Mouse (Mus musculus) ovary, postnatal 36 days (tissue): ENCODE results near the gene Rims1.

Experiments used
- DNase-seq: peaks from one replicate; pipeline ENCODE4 v3.0.0; 2022; ENCODE audit warnings: low spot score, mixed read lengths

The Rims1 gene

DNA sequence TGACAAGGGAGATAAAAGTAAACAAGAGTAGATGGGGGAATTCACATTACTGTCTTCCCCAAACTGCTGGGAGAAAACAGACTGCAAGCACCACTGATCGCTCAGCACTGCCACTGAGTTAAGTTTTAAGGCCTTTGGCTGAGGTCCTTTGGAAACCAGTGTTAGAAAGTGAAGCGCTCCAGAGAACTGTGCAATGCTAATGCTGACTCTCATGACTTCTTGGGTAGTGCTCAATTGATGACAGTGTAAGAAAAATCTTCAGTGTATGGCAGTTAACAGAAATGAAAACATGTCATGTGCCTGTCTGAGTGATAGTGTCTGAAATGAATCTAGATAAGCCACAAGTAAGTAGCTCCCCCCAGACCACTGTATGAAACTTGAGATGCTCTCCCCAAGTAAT lies 111.3 kb downstream of the Rims1 start:
- DNase-seq: no peak

DNA sequence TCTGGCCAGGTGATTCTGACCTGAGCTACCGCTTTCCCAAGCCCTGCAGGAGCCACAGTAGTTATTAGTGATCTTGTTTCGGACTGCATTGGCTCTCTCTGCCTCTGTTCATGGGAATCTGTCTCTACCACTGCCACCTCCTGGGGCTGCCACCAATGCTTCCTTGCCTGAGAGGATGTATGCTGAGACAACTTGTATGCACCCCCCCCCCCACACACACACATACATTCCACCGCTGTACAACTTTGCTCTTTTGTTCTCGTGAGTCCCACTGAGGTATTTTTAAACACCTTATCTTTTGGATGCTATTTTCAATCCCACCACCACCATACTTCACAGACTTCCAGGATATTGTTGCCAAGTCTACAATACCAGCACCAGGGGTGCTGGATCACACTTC lies 122.3 kb downstream of the Rims1 start:
- no peak for DNase-seq

DNA sequence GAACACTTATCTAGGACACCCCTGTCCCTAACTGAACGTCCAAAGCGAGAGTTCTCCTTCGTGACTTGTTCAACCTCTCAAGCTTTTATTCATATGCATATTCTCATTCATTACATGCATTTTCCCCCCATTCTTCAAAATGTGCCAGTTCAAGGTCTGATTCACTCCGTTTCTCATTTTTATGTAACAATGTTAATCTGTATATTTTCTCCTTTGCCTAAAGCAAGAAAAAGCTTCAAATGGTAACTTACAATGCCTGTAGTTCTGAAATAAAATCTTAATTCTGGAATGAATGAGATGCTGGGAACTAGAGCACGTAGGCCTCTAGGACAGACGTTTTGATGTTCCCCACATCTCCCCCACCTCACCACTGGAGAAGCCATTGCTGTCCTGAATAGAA lies 141.6 kb downstream of the Rims1 start:
- DNase-seq: no peak

DNA sequence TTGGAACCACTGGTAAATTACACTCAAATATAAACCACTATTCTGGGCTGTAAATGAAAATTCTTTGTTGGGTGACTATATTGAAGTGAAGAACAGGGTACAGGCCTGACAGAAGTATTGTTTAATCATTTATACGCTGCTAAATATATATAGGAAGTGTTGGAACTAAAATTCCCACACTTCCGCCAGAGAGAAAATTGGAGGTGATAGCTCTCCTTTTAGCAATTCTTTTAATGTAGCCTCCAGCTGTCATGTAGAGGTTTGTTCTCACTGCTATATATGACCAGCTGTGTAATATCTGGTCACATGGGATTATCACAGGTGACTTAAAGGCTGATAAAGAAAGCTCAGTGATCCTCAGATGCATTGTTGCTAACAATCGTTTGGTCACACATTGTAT lies 144.0 kb downstream of the Rims1 start:
- no peak for DNase-seq

DNA sequence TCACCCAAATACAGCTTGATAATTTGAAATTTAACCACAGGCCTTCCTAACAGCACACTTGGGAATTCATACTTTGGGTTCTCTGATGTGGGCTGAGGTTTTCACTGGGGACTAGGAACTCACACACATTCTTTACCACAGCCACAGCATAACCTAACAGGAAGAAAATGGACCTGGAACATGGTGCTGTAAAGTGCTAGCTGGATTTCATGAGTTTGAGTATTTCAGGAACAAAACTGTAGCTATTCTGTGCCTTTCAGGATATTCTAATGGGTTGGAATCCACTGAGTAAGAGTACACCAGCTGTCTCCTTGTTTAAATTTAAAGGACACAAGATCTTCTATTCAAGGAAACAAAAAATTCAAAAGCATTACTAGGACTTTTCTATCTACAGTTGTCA lies 149.8 kb downstream of the Rims1 start:
- DNase-seq: no peak

DNA sequence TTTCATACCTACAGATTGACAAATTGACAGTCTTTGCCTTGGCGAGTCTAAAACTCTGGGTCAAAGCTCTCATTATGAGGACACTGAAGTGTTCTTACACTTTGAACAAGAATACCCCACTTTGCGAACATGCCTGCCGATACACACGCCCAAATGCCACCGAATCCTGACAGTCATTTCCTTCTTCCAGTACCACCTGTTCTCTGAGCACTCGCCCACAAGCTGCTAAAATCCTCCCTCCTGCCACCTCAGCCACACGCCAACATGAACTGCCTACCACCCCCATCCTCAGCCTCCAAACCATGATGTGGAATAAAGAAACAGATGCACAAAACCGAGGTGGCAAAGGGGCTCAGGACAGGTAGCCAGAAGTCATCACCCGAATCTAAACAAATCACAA lies 150.9 kb downstream of the Rims1 start:
- no peak for DNase-seq

DNA sequence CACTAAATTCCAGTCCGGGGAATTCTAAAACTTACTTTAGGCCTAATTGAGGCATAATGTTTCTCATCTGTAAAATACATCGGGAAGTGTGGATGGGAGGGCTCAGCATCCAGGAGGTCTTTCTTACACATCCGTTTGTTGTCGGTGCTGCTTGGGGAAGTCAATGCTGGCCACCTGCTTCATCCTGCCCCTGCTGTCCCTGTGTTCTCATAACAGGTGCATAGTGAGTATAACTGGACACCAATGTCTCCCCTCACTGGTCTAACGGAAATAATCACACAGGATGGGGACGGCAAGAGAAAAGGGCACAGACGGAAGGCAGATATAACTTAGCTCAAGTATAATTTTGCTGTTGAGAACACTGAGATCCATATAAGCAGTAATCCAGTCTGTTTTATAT lies 155.2 kb downstream of the Rims1 start:
- no peak for DNase-seq

DNA sequence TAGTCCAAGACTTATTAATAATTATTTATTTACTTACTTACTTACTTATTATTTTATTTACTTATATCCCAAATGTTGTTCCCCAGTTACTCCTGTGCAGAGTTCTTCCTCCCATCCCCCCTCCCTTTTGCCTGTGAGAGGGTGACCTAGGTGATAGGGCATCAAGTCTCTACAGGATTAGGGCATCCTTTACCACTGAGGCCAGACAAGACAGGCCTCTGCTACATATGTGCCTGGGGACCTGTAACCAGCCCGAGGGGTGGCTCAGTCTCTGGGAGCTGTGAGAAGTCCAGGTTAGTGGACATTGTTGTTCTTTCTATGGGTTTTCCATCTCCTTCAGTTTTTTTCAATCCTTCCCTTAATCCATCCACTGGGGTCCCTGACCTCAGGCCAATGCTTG lies 156.4 kb downstream of the Rims1 start:
- DNase-seq: no peak

DNA sequence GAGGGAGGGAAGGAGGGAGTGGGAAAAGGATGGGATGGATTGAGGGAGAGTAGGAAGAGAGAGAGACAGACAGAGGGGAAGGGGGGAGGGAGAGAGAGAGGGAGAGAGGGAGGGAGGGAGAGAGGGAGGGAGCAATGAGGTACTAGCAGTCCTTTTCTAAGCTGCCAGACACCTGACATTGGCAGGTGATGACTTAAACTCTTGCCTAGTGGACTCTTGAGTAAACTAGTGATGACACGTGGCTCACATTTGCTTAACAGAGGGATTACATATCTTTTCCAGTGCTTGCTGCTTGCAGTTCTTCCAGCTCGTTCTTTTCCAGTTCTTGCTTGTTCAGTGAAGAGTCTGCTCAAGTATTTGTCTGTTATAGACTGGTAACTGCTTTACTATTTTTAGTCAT lies 160.5 kb downstream of the Rims1 start:
- DNase-seq: no peak

DNA sequence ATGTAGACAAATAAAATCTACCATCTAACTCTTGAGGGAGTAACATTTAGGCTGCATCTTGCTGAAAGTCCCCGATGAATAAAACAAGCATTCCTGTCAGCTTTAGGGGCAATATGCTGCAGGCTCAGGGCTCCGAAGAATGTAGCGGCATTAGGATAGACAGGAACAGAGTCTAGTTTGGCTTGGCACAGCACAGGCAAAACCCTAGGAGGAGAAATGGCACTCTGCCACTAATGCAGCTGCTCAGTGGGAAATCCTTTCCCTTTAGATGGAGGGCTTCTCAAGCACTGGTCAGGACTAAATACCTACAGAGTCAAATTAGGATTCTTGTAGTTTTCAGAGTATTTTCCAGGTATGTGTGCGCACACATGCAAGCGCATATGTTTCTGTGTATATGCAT lies 165.2 kb downstream of the Rims1 start:
- no peak for DNase-seq

DNA sequence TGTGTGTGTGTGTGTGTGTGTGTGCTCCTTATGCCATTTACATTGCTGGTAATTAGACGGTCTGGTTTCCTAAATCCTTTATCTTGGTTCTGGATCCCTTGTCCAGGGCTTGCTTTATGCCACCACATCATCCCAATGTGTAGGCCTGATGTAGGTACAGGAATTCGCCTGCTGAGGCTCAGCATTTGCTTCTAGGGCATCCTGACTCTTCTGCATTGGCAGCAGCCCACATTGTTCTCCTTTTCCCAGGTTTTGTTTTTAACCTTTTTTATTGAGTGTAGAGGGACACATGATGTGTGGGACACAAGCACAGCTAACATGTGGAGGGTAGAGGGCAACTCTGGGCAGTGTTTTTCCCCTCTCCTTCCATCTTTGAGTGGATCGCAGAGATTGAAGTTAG lies 166.1 kb downstream of the Rims1 start:
- no peak for DNase-seq

DNA sequence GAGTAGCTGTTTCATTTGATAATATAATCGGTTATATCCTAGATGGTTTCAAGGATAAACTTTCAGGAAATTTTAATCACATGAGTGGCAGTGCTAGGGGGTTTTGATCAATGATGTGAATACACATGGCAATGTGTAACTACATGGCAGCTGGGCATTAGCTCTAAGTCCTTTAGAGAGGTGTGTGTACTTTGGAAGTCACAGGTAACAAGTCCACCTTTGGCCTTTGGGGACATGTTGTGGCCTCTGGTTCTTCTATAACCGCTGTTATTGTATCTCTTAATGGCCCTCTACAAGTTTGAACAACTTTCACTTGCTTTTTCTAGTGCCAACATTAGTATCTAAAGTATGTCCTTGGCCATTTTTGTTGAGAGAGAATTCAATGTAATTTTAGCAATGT lies 171.9 kb downstream of the Rims1 start:
- DNase-seq: no peak

DNA sequence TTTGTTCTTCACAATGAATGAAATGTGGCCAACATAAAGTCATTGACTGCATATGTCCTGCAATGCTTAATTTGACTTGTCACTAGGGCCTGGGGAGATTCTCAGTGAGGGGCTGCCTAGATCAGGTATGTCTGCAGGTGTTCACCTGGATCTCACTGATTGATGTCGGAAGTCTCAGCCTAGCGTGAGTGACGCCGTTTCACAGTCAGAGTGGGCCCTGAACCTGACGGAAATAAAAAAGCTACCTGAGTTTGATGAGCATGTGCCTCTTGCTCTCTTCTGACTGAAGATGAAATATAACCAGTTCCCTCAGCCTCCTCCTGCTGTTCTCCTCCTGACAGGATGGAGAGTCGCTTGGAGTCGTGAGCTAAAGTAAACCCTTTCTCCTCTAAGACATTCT lies 173.2 kb downstream of the Rims1 start:
- DNase-seq: no peak

DNA sequence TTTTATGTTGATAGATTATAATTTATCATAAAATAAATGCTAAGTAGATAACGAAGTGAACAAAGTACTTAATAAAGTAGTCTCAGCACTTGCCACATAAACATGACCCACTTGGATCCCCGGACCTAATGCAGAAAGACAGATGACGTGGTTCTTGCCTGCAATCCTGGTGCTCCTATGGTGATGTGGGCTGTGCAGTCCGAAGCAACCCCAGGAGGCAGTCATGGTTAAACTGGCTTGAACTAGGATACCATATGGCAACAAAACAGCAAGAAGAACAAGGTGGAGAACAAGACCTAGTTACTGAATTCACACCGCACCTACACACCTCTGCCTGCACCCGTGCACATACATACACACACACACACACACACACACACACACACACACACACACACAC lies 173.8 kb downstream of the Rims1 start:
- DNase-seq: no peak

DNA sequence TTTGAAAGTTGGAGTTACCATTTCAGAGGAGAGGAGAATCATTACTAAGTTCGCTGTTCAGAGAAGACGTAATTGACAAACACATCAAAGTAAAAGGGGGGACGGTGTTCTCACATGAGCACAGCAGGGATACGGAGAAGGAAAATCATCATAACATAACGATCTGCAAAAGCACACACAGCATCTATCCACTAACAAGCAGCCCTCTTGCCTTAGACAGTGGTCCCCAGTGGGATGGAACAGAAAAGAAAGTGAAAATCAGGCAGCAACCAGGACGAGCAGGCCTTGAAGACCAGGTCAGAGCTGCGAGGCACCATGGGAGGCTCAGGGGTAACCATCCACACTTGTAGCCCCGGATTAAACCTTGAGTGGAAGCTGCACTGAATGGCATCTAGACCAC lies 176.8 kb downstream of the Rims1 start:
- no peak for DNase-seq

DNA sequence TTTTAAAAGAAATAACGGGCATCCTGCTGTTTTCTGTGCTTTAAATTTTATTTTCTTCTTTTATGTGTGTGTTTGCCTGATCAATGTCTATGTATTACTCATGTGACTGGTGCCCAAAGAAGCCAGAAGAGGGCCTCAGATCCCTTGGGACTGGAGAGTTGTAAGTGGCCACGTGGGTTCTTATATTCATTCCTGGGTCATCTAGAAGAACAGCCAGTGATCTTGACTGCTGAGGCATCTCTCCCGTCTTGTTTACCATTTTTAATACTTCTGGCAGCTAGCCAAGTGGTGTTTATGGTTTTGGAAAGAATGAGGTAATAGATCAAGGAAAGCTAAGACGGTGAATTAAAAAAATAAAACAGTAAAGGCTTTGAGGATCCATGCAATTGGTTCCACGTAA lies 178.8 kb downstream of the Rims1 start:
- peak; percentile 9 for DNase-seq

DNA sequence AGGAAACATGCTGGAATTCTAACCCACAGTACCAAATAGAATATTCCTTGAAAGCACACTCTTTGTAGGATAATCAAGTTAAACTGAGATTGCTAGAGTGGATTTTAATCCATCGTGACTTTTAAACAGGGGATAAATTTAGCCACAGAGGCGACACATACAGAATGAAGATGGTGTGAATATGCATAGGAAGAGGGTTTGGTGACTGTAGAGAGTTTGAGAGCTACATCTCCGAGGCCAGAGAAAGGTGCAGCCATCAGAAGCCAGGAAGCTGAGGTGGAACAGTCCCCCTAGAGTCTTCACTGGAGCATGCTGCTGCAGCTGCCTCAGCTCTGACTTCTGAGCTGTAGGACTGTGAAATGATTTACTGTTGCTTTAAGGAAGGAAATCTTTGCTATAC lies 179.5 kb downstream of the Rims1 start:
- no peak for DNase-seq

DNA sequence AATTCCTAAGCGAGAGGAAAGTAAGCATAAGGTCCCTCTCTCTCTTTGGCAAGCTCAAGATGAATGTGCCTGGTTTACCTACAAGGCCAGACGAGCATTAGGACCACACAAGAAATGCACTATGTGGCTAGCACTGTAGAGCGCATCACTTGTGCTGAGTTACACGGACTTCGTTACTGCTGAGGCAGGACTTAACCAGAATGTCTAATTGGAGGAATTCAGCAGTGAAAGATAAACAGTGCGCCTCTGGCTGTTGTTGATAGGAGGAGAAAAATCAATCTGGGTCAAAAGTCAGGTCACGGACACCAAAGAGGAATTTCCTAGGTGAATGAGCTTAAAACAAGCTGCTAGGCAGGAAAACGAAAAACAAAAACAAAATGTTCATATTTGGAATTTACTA lies 185.0 kb downstream of the Rims1 start:
- DNase-seq: no peak

DNA sequence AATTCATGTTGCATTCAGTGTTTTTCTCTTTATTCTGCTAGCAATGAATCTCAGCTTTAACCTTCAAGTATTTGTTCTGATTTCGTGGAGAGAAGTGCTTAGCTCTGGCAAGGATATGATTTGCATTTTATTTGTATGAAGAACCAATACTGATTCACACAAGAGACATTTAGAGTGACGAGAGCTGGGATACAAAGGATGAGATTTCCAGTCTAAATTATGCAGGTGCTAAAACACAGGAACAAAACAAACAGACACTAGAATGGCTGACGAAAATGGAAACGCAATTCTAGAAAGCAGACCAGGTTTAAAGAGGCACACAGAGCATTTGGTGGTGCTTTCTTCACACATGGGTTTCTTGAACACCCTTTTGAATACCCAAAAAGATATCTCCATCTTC lies 190.2 kb downstream of the Rims1 start:
- DNase-seq: no peak

DNA sequence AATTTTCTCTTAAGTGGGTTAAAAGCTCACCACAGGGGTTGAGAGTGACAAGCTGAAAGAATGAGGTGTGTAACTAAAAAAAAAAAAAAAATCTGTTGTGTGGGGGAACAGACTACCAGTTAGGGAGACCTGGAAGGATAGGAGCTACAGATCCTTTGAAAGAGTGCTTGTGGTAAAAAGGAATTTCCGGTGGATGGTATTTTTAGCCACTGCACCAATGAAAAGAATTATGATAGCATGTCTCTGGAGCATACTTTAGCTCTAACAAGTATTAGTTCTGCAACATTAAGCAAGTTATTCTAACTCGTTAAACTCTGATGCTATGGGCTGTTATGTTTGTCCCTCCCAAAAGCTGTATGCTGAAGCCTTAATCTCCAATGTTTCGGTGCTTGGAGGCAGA lies 192.2 kb downstream of the Rims1 start:
- DNase-seq: no peak

DNA sequence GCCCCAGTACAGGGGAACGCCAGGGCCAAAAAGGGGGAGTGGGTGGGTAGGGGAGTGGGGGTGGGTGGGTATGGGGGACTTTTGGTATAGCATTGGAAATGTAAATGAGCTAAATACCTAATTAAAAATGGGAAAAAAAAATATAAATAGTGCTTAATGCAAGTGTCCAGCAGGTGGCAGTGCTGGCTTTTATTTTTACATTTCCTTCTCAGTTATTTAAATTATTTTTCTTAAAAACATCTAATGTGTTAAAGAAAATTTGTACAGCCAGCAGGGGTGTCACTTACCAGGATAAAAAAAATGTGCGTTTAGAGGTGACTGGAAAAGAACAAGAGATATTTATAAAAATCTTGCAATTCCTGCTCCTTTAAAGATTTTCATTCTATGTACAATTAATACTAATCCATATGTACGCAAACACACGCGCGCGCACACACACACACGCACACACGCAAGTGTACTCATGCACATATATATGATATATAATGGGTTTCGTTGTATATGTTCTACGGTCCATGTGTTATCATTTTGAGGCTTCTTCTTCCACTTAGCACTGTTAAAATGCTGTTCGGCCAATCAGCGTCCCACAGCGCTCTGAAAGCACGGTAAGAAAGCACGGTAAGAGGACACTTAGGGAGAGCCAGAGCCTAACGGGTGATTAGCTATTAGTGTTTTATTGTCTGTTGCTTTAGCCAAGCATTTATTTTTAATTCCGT lies 201.3 kb downstream of the Rims1 start:
- no peak for DNase-seq

DNA sequence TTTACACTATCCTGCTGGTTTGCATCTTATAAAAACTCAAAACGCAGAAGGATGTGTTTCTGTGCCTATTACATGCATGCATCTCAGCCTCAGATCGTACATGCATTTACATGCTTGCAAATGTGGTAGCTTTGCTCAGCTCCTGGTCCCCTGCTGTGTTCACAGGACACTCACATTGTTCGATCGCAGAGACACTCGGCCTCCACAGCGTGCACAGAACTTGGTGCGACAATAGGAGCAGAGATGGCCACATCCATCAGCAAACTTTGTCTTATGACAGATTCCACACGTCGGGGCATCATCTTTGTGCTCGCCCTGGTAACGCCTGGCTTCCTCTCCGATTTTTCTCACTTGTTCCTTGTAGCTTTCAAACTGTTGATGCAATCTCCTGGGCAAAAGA lies 209.6 kb downstream of the Rims1 start:
- DNase-seq: no peak

DNA sequence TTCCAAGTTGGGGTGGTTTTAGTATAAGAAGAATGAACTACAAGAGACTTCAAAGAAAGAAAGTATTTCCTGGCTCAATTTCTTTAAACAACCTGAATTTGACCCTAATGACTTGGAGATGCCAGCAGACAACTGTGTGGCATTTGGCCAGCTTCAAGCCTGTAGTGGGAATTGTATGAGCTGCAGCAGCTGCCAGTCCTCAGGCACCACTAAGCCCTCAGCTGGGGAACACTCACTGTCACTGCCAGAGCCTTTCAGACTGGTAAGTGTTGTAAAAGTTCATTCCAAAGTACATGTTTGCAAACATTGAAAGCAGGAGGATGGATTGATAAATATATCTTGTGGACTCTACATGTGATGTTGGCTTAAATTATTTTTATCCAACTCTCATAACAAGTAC lies 211.0 kb downstream of the Rims1 start:
- DNase-seq: no peak

DNA sequence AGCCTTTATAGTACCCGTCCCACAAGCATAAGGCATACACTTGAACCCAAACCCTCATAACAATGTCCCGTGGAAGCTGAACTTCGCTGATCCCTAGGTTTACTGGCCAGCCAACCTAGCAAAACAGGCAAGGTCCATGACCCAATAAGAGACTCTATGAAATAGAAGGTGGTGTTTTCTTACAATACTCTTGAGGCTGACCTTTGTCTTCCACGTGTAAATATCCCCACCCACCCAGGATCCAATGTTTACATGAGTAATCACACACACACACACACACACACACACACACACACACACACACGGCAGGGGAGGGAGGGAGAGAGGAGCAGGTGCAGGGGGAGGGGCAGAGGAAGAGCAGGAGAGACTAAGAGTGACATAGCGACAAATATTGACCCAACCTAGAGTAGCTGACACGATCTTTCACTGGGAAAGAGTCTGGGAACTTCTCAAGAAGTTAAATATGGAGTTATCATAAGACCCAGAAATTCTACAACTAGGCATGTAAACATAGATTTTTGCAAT lies 217.9 kb downstream of the Rims1 start:
- DNase-seq: no peak

DNA sequence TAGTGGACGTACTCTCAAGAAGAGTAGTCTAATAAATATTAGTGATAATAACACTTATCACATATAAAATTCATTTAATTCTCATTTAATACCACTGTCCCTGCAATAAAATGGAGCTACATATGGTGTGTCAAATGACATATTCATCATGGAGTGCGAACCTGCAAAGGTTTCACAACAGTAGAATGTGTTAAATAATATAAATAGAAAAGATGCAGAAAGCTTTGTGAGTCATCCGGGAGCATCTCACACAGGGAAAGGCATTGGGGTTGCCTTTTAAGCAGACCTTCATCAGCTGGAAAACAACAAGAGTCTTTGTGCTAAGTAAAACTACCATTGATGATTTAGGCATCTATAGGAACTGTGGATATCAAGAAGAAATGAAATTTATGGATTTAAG lies 220.2 kb downstream of the Rims1 start:
- no peak for DNase-seq
